Mouse (Mus musculus): ENCODE measurements around the gene Zfp64. TPM values are rescaled to one million over a fixed set of nuclear protein-coding genes. Genes with fewer than 3 reads are reported as not detected.

Gene Zfp64
- polyA plus RNA-seq (2017; shearing (Covaris generic)) = 45.0 TPM

DNA sequence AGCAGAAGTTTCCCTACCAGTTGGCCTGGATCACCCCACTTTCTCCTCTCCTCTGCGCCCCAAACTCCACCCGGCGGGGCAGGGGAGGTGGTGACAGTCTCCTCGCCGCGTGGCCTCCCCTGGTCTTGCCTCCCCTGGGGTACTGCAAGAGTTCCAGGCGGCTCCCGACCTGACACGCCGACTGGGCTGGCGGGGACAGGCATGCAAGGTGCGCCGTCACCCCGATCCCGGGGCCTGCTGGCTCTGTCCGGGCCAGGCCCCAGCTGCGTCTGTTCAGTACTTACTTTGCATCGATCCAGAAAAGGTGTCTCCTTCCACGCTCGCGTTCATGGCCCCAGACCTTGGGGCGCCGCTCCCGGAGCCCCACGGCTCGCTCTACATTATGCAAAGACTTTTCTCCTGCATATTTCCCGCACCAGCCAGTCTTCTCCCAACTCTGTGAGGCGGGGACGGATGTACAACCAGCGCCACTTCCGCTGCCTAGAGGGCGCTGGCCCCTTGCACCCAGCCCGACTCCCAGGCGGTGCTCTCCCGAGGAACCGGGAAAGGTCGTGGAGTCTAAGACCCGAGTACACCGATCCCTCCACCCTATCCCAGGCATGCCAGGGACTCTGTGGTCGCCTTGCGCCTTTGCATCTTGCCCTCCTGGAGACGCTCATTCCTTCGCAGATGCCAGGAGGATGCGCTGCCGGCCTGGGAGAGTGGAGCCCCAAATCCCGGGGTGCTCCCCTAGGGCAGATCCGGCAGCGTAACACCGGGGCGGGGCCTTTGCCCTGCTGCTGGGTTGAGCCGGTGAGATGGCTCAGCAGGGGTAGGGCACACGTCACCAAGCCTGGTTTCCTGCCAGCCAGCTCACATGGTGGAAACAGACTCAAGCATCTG lies at the start of gene Zfp64:
Gene Zfp64 (minus strand): TSS at position 753 of the 882 bp plus-strand sequence.

Other genes starting within 250 kb of the Zfp64 start
- gene Atp9a, start 213.2 kb downstream of the Zfp64 start, polyA plus RNA-seq (2017; shearing (Covaris generic)) = 28.3 TPM
- not detected for gene Sall4, start 187.6 kb downstream of the Zfp64 start, polyA plus RNA-seq (2017; shearing (Covaris generic))

Measured in inflammation-experienced regulatory T-cells, adult 16 weeks (primary cell).